Mouse (Mus musculus) erythroblast, embryonic 14.5 days (primary cell): ENCODE results near the gene Psmd2. TPM values are rescaled to one million over a fixed set of nuclear protein-coding genes. Genes with fewer than 3 reads are reported as not detected.

Experiments
- H3K27me3 ChIP-seq: 2 replicates; pipeline ENCODE4 v1.6.1; 2012; ENCODE audit warnings: inconsistent platforms; ENCODE audit not compliant: control insufficient read depth
- H3K36me3 ChIP-seq: 2 replicates; pipeline ENCODE4 v1.6.1; 2012; ENCODE audit warnings: mild to moderate bottlenecking, inconsistent platforms; ENCODE audit not compliant: control insufficient read depth
- H3K4me1 ChIP-seq: 2 replicates; pipeline ENCODE4 v1.6.1; 2012; ENCODE audit warnings: inconsistent platforms; ENCODE audit not compliant: control insufficient read depth
- H3K4me3 ChIP-seq: replicated peaks from 2 replicates; pipeline ENCODE3; 2012; ENCODE audit warnings: moderate library complexity, mild to moderate bottlenecking, inconsistent platforms
- H3K9me3 ChIP-seq: 2 replicates; pipeline ENCODE4 v1.6.1; 2012; ENCODE audit warnings: low read length, inconsistent platforms, mixed read lengths; ENCODE audit not compliant: control insufficient read depth
- GATA1 ChIP-seq: IDR thresholded peaks from 2 replicates; pipeline ENCODE4 v1.6.1; 2012; ENCODE audit warnings: low read length, inconsistent platforms, mixed read lengths
- TAL1 ChIP-seq: IDR thresholded peaks from 3 replicates; pipeline ENCODE4 v1.6.1; 2012; ENCODE audit warnings: low read length, inconsistent platforms, mixed read lengths
- polyA plus RNA-seq: library from polyadenylated mRNA; stranded (reverse); fragments of >175 nt; gene quantifications from 2 replicates; pipeline ENCODE4 v1.2.3, GENCODE M21; 2012

The Psmd2 gene
- 19.6 and 22.4 TPM in 2 replicates for polyA plus RNA-seq

- no peak for TF ChIP-seq GATA1
- TF ChIP-seq TAL1: no peak
- peaks cover 4% of the 10 kb centered on the region; the same call in 1 of the 2 replicates for H3K27me3 ChIP-seq
- H3K4me1 ChIP-seq: peaks cover 18% of the 10 kb centered on the region
- no peaks in the 10 kb centered on the region for H3K9me3 ChIP-seq
- H3K4me3 ChIP-seq: peak within 1 kb of the TSS; percentile 75
- H3K36me3 ChIP-seq: peaks cover 30% of the 10 kb centered on the region
Measured at GRCm38 (mm10) chr16:20651076-20651946, at the start of gene Psmd2. Gene Psmd2, plus strand, starts transcription at chr16:20651652.

- Histone ChIP-seq H3K4me1 (peaks cover 13% of the 10 kb centered on the region), H3K36me3 (peaks cover 53% of the 10 kb centered on the region), H3K4me3 (no peak overlapping the region), H3K27me3 (peaks cover 5% of the 10 kb centered on the region), H3K9me3 (no peaks in the 10 kb centered on the region)
- TF ChIP-seq TAL1 (no peak), GATA1 (no peak)
Measured at GRCm38 (mm10) chr16:20604705-20605104, 46.7 kb upstream of the Psmd2 start.

GRCm38 (mm10) chr16:20610501-20611356 is 40.7 kb upstream of the Psmd2 start:
- TF ChIP-seq TAL1 (no peak), GATA1 (no peak)
- H3K4me1 ChIP-seq: peaks cover 42% of the 10 kb centered on the region
- no peaks in the 10 kb centered on the region for H3K27me3 ChIP-seq
- peak overlapping the region; percentile 83 for H3K4me3 ChIP-seq
- H3K9me3 ChIP-seq: no peaks in the 10 kb centered on the region
- H3K36me3 ChIP-seq: peaks cover 35% of the 10 kb centered on the region

GRCm38 (mm10) chr16:20611357-20612227 is 39.9 kb upstream of the Psmd2 start, which contains the start of the genes Eef1akmt4, Gm49333 and Alg3:
Gene Eef1akmt4, plus strand, starts transcription at chr16:20611593.
Gene Gm49333, plus strand, starts transcription at chr16:20611610.
Gene Alg3, minus strand, starts transcription at chr16:20611735.
- Histone ChIP-seq H3K9me3 (no peaks in the 10 kb centered on the region), H3K4me3 (peak within 1 kb of the TSS; percentile 83), H3K36me3 (peaks cover 26% of the 10 kb centered on the region), H3K4me1 (peaks cover 42% of the 10 kb centered on the region), H3K27me3 (no peaks in the 10 kb centered on the region)
- TF ChIP-seq GATA1 (no peak), TAL1 (no peak)

- peaks cover 27% of the 10 kb centered on the region for H3K4me1 ChIP-seq
- H3K36me3 ChIP-seq: no peaks in the 10 kb centered on the region
- H3K4me3 ChIP-seq: peak overlapping the region; percentile 24
- H3K9me3 ChIP-seq: peaks cover 12% of the 10 kb centered on the region; the same call in 1 of the 2 replicates
- TF ChIP-seq GATA1: no peak
- TF ChIP-seq TAL1: no peak
- H3K27me3 ChIP-seq: peaks cover 74% of the 10 kb centered on the region
Measured at GRCm38 (mm10) chr16:20619541-20620398, 31.7 kb upstream of the Psmd2 start.

- Histone ChIP-seq H3K4me3 (peak overlapping the region; percentile 69), H3K9me3 (peaks cover 12% of the 10 kb centered on the region; the same call in 1 of the 2 replicates), H3K4me1 (peaks cover 27% of the 10 kb centered on the region), H3K27me3 (peaks cover 79% of the 10 kb centered on the region), H3K36me3 (no peaks in the 10 kb centered on the region)
- TF ChIP-seq TAL1 (no peak), GATA1 (no peak)
Measured at GRCm38 (mm10) chr16:20620399-20620735, 31.1 kb upstream of the Psmd2 start.

GRCm38 (mm10) chr16:20620751-20621190 is 30.7 kb upstream of the Psmd2 start:
- peaks cover 12% of the 10 kb centered on the region; the same call in 1 of the 2 replicates for H3K9me3 ChIP-seq
- H3K27me3 ChIP-seq: peaks cover 83% of the 10 kb centered on the region
- peaks cover 27% of the 10 kb centered on the region for H3K4me1 ChIP-seq
- TF ChIP-seq GATA1 (no peak), TAL1 (no peak)
- peak overlapping the region; percentile 69 for H3K4me3 ChIP-seq
- H3K36me3 ChIP-seq: no peaks in the 10 kb centered on the region
